Mouse (Mus musculus) G1E (cell line): ENCODE measurements around the gene Ccnq. TPM values are rescaled to one million over a fixed set of nuclear protein-coding genes. Genes with fewer than 3 reads are reported as not detected.
A peak's percentile ranks its signal among the peaks of the same experiment; 100 is the strongest.

Source experiments
- ATAC-seq: 2 replicates; pipeline ENCODE4 v1.8.0; 2016; ENCODE audit warnings: mild to moderate bottlenecking; ENCODE audit not compliant: insufficient number of reproducible peaks, poor library complexity, low FRiP score, severe bottlenecking; ENCODE audit errors: extremely low read depth
- DNase-seq: peaks from one replicate; pipeline ENCODE4 v3.0.0; 2012; ENCODE audit warnings: low spot score
- H3K27me3 ChIP-seq: 2 replicates; pipeline ENCODE4 v1.6.1; 2012; ENCODE audit warnings: mild to moderate bottlenecking, low read length, inconsistent platforms; ENCODE audit not compliant: insufficient read depth
- H3K36me3 ChIP-seq: replicated peaks from 2 replicates; pipeline ENCODE3; 2012; ENCODE audit warnings: mild to moderate bottlenecking, inconsistent platforms
- H3K4me1 ChIP-seq: 2 replicates; pipeline ENCODE4 v1.6.1; 2012; ENCODE audit warnings: low read depth, low read length, inconsistent platforms, mixed read lengths; ENCODE audit not compliant: insufficient read depth
- H3K4me3 ChIP-seq: 2 replicates; pipeline ENCODE4 v1.5.1; 2012; ENCODE audit warnings: low read depth, mild to moderate bottlenecking, inconsistent platforms, low read length, moderate library complexity, mixed read lengths
- H3K9me3 ChIP-seq: replicated peaks from 2 replicates; pipeline ENCODE4 v1.6.1; 2012; ENCODE audit warnings: inconsistent platforms
- CTCF ChIP-seq: IDR thresholded peaks from 2 replicates; pipeline ENCODE4 v1.5.1; 2012; ENCODE audit warnings: low read depth, low read length, inconsistent platforms, mixed read lengths
- GATA1 ChIP-seq: IDR thresholded peaks from 2 replicates; pipeline ENCODE4 v1.6.1; 2012; ENCODE audit warnings: borderline replicate concordance, low read length, inconsistent platforms, mixed read lengths
- GATA2 ChIP-seq: IDR thresholded peaks from 2 replicates; pipeline ENCODE4 v1.6.1; 2012; ENCODE audit warnings: low read depth, low read length, inconsistent platforms, borderline replicate concordance
- POLR2AphosphoS5 ChIP-seq: IDR thresholded peaks from 2 replicates; pipeline ENCODE4 v1.6.1; 2012; ENCODE audit warnings: low read depth, low read length, inconsistent platforms; ENCODE audit not compliant: insufficient replicate concordance
- TAL1 ChIP-seq: conservative IDR thresholded peaks from 2 replicates; pipeline ENCODE4 v1.6.1; 2012; ENCODE audit warnings: low read depth, low read length, inconsistent platforms, mixed read lengths
- polyA plus RNA-seq: library from polyadenylated mRNA; stranded (reverse); fragments of >175 nt; gene quantifications from 2 replicates; pipeline ENCODE4 v1.2.3, GENCODE M21; 2012
- total RNA-seq, 2 experiments: library from RNA; stranded (forward) in 1 of 2; stranded (reverse) in 1 of 2; fragments of 200-1000 nt in 1 of 2; fragments of >200 nt in 1 of 2; fragmentation: Nextera tagmentation in 1 of 2; gene quantifications; 2 replicates each; pipeline ENCODE4 v1.2.3; 2014 to 2017

Ccnq gene
- total and polyA plus RNA-seq, 3 experiments = 29.9 to 51.4 (median 36.1) TPM

- DNase-seq = no peak
- Histone ChIP-seq H3K4me1 (no peaks in the 10 kb centered on the region), H3K27me3 (peaks cover 11% of the 10 kb centered on the region), H3K4me3 (no peak overlapping the region), H3K36me3 (no peaks in the 10 kb centered on the region), H3K9me3 (no peaks in the 10 kb centered on the region)
- no peak for ATAC-seq
- no peak for TF ChIP-seq CTCF
- no peak for TF ChIP-seq POLR2AphosphoS5
- no peak for TF ChIP-seq TAL1
- TF ChIP-seq GATA1 = no peak
- TF ChIP-seq GATA2 = no peak
Measured at GRCm38 (mm10) chr11:78777851-78778680, 26.5 kb upstream of the Ccnq start.

DNA sequence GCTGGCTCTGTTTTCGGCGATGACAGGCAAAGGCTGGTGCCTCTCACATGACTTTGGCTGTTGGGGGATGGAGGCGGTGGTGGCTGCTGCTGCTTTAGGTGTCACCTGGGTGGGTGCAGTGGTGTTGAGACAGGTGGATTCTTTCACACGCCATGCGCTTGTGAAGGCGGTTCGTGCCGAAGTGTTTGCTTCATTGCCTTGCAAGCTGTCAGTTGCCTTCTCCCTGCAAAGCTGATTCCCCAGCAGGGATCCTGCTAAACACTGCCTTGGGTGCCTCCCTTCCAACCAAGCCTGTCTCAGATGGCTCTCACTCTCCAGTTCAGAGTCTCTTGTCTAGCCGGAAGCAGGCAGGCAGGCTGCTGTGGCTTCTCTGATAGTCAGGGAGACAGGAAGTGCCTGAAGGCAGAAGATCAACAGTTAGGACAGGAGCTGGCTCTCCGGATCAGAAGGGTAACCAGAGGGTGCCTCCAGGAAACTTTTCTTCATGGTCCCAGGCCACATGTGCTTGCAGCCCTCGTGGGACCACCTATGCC is 20.3 kb upstream of the Ccnq start:
- Histone ChIP-seq H3K27me3 (peaks cover 6% of the 10 kb centered on the region; the same call in 1 of the 2 replicates), H3K4me3 (no peak overlapping the region), H3K36me3 (no peaks in the 10 kb centered on the region), H3K9me3 (no peaks in the 10 kb centered on the region), H3K4me1 (no peaks in the 10 kb centered on the region)
- no peak for DNase-seq
- no peak for TF ChIP-seq TAL1
- no peak for TF ChIP-seq CTCF
- TF ChIP-seq GATA1 = no peak
- no peak for TF ChIP-seq POLR2AphosphoS5
- no peak for TF ChIP-seq GATA2
- ATAC-seq = peak; percentile 65

GRCm38 (mm10) chr11:78770436-78770835 is 18.9 kb upstream of the Ccnq start:
- TF ChIP-seq TAL1 = no peak
- no peak for TF ChIP-seq CTCF
- TF ChIP-seq GATA1 = no peak
- no peak for TF ChIP-seq POLR2AphosphoS5
- TF ChIP-seq GATA2 = no peak
- DNase-seq = no peak

GRCm38 (mm10) chr11:78768778-78769177 is 17.2 kb upstream of the Ccnq start:
- Histone ChIP-seq H3K27me3 (peaks cover 13% of the 10 kb centered on the region), H3K9me3 (no peaks in the 10 kb centered on the region), H3K36me3 (no peaks in the 10 kb centered on the region), H3K4me3 (no peak overlapping the region), H3K4me1 (no peaks in the 10 kb centered on the region)
- DNase-seq (no peak), ATAC-seq (no peak)
- TF ChIP-seq CTCF (no peak), POLR2AphosphoS5 (no peak), GATA2 (no peak), TAL1 (no peak), GATA1 (no peak)

More at GRCm38 (mm10) chr11:78770436-78770835, 18.9 kb upstream of the Ccnq start:
- no peaks in the 10 kb centered on the region for H3K4me1 ChIP-seq
- H3K4me3 ChIP-seq = no peak overlapping the region
- peaks cover 6% of the 10 kb centered on the region; the same call in 1 of the 2 replicates for H3K27me3 ChIP-seq
- no peak for ATAC-seq
- H3K36me3 ChIP-seq = no peaks in the 10 kb centered on the region
- no peaks in the 10 kb centered on the region for H3K9me3 ChIP-seq

- Histone ChIP-seq H3K36me3 (no peaks in the 10 kb centered on the region), H3K4me1 (no peaks in the 10 kb centered on the region), H3K9me3 (no peaks in the 10 kb centered on the region), H3K4me3 (no peak overlapping the region), H3K27me3 (peaks cover 8% of the 10 kb centered on the region)
- TF ChIP-seq GATA2 (no peak), CTCF (no peak), GATA1 (no peak)
- no peak for DNase-seq
- no peak for ATAC-seq
Measured at GRCm38 (mm10) chr11:78766069-78766830, 14.7 kb upstream of the Ccnq start.

GRCm38 (mm10) chr11:78764820-78765219 is 13.3 kb upstream of the Ccnq start:
- Histone ChIP-seq H3K4me1 (no peaks in the 10 kb centered on the region), H3K27me3 (peaks cover 8% of the 10 kb centered on the region), H3K4me3 (no peak overlapping the region), H3K9me3 (no peaks in the 10 kb centered on the region), H3K36me3 (no peaks in the 10 kb centered on the region)
- ATAC-seq = no peak
- no peak for DNase-seq
- TF ChIP-seq CTCF (no peak), POLR2AphosphoS5 (no peak), GATA2 (no peak), TAL1 (no peak)
